Mouse (Mus musculus) limb, embryonic 10.5 days (tissue): Measurements from ENCODE around the gene Schip1. TPM values are rescaled to one million over a fixed set of nuclear protein-coding genes. Genes with fewer than 3 reads are reported as not detected.
"Not testable (repeated sequence)": the region's sequence is repeated elsewhere in the genome, so short reads cannot be mapped to it uniquely, and the experiment has no call there.

ENCODE experiments used
- DNase-seq: peaks from one replicate; pipeline ENCODE4 v3.0.0-alpha.2; 2017; ENCODE audit warnings: low spot score
- H3K27ac ChIP-seq: fragments of 300-500 bp; sonication (generic); 2 replicates; pipeline ENCODE4 v1.5.1; 2016; ENCODE audit warnings: mild to moderate bottlenecking
- H3K27me3 ChIP-seq: fragments of 300-500 bp; sonication (generic); 2 replicates; pipeline ENCODE4 v1.6.1; 2016; ENCODE audit warnings: low read depth, mild to moderate bottlenecking; ENCODE audit not compliant: poor library complexity, severe bottlenecking
- H3K36me3 ChIP-seq: fragments of 300-500 bp; sonication (generic); 2 replicates; pipeline ENCODE4 v1.6.1; 2016; ENCODE audit warnings: mild to moderate bottlenecking, moderate library complexity
- H3K4me1 ChIP-seq: fragments of 300-500 bp; sonication (generic); 2 replicates; pipeline ENCODE4 v1.6.1; 2016
- H3K4me3 ChIP-seq: fragments of 300-500 bp; sonication (generic); 2 replicates; pipeline ENCODE4 v1.5.1; 2016; ENCODE audit warnings: mild to moderate bottlenecking, moderate library complexity
- H3K9me3 ChIP-seq: fragments of 300-500 bp; sonication (generic); replicated peaks from 2 replicates; pipeline ENCODE4 v1.6.1; 2016; ENCODE audit warnings: mild to moderate bottlenecking
- WGBS: fragments of 180-500 bp; shearing (Covaris S2); methylation state at CpG from one replicate; pipeline ENCODE4 v1.1.7; 2016; 5-methylcytosine and 5-hydroxymethylcytosine counted together
- polyA plus RNA-seq: library from polyadenylated mRNA; unstranded; fragments of >200 nt; fragmentation: Nextera tagmentation; extraction: Ambion mirVana; gene quantifications from 2 replicates; pipeline ENCODE4 v1.2.1, GENCODE M21; 2016

Schip1 gene
- polyA plus RNA-seq, 1 experiment from 2014 or later = 28.9 TPM

DNA sequence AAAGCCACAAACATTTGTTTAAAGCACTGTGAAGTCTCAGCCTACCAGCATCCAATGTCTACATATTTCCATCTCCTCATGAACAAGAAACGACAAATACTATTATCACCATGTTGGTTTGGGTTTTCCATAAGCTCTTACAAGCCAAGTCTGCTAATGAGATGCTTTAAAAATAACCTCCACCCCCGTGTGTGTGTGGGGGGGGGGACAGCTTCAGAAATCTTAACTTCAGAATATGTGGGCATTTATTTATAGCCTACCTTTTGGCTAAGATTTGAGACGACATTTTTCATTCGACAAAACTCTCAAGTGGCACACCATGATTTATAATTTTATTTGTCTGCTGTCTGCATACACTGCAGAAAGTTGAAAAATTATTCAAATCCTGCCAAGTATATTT is 12.8 kb downstream of the Schip1 start:
- Histone ChIP-seq H3K27ac (no peak overlapping the region), H3K36me3 (no peaks in the 10 kb centered on the region), H3K4me3 (no peak overlapping the region), H3K27me3 (no peaks in the 10 kb centered on the region), H3K9me3 (no peaks in the 10 kb centered on the region), H3K4me1 (no peaks in the 10 kb centered on the region)
- no peak for DNase-seq
- 79% methylated on average over 4 of the region's 4 CpGs for WGBS

DNA sequence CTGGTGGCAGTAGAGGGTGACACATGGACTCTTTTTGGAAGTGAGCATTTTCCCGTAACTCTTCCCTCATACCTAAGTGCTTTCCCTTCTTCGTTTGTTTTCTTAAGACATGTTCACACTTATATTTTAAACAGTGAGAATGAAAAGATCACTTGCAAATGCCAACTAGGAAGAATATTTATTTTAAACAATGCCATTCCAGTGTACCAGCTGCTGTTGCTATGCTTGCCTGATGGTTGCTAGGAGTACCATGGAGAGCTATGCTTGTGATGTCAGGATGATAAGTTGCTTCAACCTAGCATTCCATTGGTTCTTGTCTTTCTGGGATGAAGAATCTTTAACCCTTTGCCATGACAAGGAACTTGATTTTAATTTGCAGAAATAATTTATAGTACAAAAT is 20.4 kb downstream of the Schip1 start:
- Histone ChIP-seq H3K27me3 (peaks cover 18% of the 10 kb centered on the region; the same call in 1 of the 2 replicates), H3K4me3 (no peak overlapping the region), H3K27ac (no peak overlapping the region), H3K4me1 (no peaks in the 10 kb centered on the region), H3K36me3 (no peaks in the 10 kb centered on the region), H3K9me3 (no peaks in the 10 kb centered on the region)
- 95% methylated on average over 2 of the region's 2 CpGs for WGBS
- no peak for DNase-seq

DNA sequence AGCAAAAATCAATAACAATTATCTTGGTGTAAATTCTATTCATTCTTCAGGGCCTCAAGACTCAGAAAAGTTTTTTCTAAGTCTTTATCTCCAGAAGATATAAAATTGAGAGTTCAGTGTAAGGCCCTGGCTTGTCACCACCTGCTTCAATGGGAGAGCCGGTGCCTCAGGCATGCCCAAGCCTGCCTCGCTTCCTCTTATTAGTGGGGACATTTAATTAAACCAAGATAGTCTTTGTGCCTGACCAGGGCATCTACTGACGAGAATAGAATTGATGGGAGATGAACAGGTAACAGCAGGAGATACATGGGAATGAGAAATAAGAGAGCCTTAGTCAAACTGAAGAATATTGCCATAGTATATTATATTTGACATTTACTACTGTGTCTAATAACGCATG is 27.5 kb downstream of the Schip1 start:
- no peaks in the 10 kb centered on the region for H3K9me3 ChIP-seq
- H3K27me3 ChIP-seq = peaks cover 69% of the 10 kb centered on the region
- 61% methylated on average over 4 of the region's 4 CpGs for WGBS
- no peak for DNase-seq
- H3K4me3 ChIP-seq = no peak overlapping the region
- peaks cover under 1% of the 10 kb centered on the region; the same call in 1 of the 2 replicates for H3K4me1 ChIP-seq
- H3K27ac ChIP-seq = no peak overlapping the region
- H3K36me3 ChIP-seq = no peaks in the 10 kb centered on the region

- H3K4me1 ChIP-seq = peaks cover 4% of the 10 kb centered on the region; the same call in 1 of the 2 replicates
- H3K4me3 ChIP-seq = no peak overlapping the region
- no peaks in the 10 kb centered on the region for H3K9me3 ChIP-seq
- no peak overlapping the region for H3K27ac ChIP-seq
- peaks cover 73% of the 10 kb centered on the region for H3K27me3 ChIP-seq
- no peaks in the 10 kb centered on the region for H3K36me3 ChIP-seq
- DNase-seq = no peak
- 57% methylated on average over 4 of the region's 4 CpGs for WGBS
Observed at GRCm38 (mm10) chr3:68096724-68097431, 32.3 kb downstream of the Schip1 start.

- WGBS = 90% methylated on average over 6 of the region's 6 CpGs
- H3K36me3 ChIP-seq, H3K27ac ChIP-seq, H3K4me1 ChIP-seq, H3K4me3 ChIP-seq, DNase-seq, H3K9me3 ChIP-seq: not testable (repeated sequence)
- peaks cover 54% of the 10 kb centered on the region for H3K27me3 ChIP-seq
Observed at GRCm38 (mm10) chr3:68099561-68099960, 35.0 kb downstream of the Schip1 start.

- H3K27ac ChIP-seq = no peak overlapping the region
- H3K4me3 ChIP-seq = no peak overlapping the region
- H3K4me1 ChIP-seq = peaks cover 4% of the 10 kb centered on the region; the same call in 1 of the 2 replicates
- WGBS = 77% methylated on average over 4 of the region's 4 CpGs
- no peak for DNase-seq
- peaks cover 47% of the 10 kb centered on the region for H3K27me3 ChIP-seq
- no peaks in the 10 kb centered on the region for H3K9me3 ChIP-seq
- no peaks in the 10 kb centered on the region for H3K36me3 ChIP-seq
Observed at GRCm38 (mm10) chr3:68101343-68101742, 36.7 kb downstream of the Schip1 start.

DNA sequence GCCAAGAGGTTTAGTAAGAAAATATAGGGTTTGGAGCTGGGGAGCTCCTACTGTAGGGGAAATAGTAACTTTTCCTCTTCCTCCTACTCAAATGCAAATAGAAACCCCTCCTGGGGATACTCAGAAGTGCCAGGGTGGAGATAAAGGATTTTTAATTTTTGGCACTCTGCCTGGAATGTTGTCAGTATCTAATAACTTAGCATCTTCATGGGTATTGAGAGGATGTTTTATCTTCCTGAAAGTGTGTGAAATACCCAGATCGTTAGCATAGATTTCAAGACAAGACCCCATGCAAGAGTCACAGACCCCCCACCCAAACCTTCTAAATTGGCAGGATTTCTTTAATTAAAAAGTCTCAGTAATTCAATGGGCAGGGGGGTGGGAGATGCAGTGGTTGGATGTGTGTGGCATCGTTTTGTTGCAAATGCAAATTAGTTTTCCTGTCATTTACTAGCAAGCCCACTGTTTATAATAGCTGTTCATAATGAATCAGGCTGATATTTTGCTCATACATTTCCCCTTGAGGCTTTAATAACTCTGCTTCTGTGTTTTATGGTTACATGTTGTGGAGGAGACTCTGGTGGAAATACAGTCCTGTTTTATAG is 40.6 kb downstream of the Schip1 start:
- no peaks in the 10 kb centered on the region for H3K36me3 ChIP-seq
- no peak overlapping the region for H3K27ac ChIP-seq
- H3K9me3 ChIP-seq = no peaks in the 10 kb centered on the region
- DNase-seq = no peak
- H3K27me3 ChIP-seq = peaks cover 36% of the 10 kb centered on the region
- WGBS = 90% methylated on average over 2 of the region's 2 CpGs
- no peak overlapping the region for H3K4me3 ChIP-seq
- peaks cover 5% of the 10 kb centered on the region for H3K4me1 ChIP-seq

DNA sequence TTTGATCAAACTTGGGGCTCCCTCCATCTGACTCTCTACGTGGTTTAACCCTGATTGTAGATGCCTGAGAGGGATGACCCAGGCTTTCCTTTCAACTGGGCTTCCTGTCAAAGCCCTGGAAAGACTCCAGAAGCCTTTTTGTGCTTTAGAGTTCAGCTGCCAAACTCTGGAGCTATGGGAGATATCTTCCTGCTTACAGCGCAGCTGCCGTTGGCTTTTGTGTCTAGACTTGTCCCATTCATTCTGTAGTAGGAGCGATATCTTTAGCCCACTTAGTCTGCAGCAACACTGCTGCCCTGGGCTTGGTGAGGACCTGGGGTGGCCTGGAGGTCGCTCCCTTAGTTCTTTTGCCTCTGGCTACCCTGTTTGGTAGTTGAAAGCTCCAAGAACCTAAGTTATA is 56.7 kb downstream of the Schip1 start:
- no peak for DNase-seq
- Histone ChIP-seq H3K9me3 (no peaks in the 10 kb centered on the region), H3K4me3 (no peak overlapping the region)

GRCm38 (mm10) chr3:68126284-68126856 is 61.8 kb downstream of the Schip1 start:
- Histone ChIP-seq H3K4me3 (no peak overlapping the region), H3K4me1 (no peaks in the 10 kb centered on the region), H3K27me3 (no peaks in the 10 kb centered on the region), H3K27ac (no peak overlapping the region), H3K9me3 (no peaks in the 10 kb centered on the region), H3K36me3 (no peaks in the 10 kb centered on the region)
- no peak for DNase-seq
- 74% methylated on average over 6 of the region's 6 CpGs for WGBS

More for the DNA sequence above, 56.7 kb downstream of the Schip1 start:
- Histone ChIP-seq H3K27ac (no peak overlapping the region), H3K36me3 (no peaks in the 10 kb centered on the region), H3K4me1 (no peaks in the 10 kb centered on the region), H3K27me3 (no peaks in the 10 kb centered on the region)
- 79% methylated on average over 5 of the region's 5 CpGs for WGBS

DNA sequence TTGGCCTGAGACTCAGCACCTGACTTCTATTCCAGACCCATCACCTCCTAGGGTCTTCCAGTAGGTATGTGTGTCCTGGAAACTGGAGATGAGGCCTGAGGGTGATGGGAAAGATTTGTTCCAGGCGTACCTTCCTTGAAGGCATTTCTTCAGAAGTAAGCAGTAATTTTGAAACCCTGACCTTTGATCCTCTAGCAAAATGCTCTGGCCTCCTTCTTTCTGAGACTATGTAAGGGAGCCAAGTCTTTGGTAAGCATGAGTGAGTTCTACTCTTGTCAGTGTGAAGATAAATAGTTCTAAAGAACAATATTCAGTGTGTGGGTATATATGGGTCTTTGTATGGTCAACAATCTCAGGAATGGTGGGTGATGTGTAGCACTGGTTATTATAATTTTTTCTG is 65.8 kb downstream of the Schip1 start:
- H3K9me3 ChIP-seq = no peaks in the 10 kb centered on the region
- H3K27me3 ChIP-seq = no peaks in the 10 kb centered on the region
- no peak overlapping the region for H3K4me3 ChIP-seq
- H3K4me1 ChIP-seq = no peaks in the 10 kb centered on the region
- no peak for DNase-seq
- no peaks in the 10 kb centered on the region for H3K36me3 ChIP-seq
- WGBS = 82% methylated on average over 1 of the region's 1 CpGs
- no peak overlapping the region for H3K27ac ChIP-seq

GRCm38 (mm10) chr3:68138833-68139627 is 74.4 kb downstream of the Schip1 start:
- H3K27me3 ChIP-seq = no peaks in the 10 kb centered on the region
- H3K27ac ChIP-seq = no peak overlapping the region
- no peak overlapping the region for H3K4me3 ChIP-seq
- H3K36me3 ChIP-seq = no peaks in the 10 kb centered on the region
- DNase-seq = no peak
- H3K9me3 ChIP-seq = no peaks in the 10 kb centered on the region
- 75% methylated on average over 5 of the region's 5 CpGs for WGBS
- no peaks in the 10 kb centered on the region for H3K4me1 ChIP-seq

GRCm38 (mm10) chr3:68150688-68151087 is 86.1 kb downstream of the Schip1 start:
- Histone ChIP-seq H3K4me1 (no peaks in the 10 kb centered on the region), H3K36me3 (no peaks in the 10 kb centered on the region), H3K27ac (no peak overlapping the region), H3K9me3 (no peaks in the 10 kb centered on the region), H3K4me3 (no peak overlapping the region), H3K27me3 (no peaks in the 10 kb centered on the region)
- 88% methylated on average over 8 of the region's 8 CpGs for WGBS
- DNase-seq = no peak

DNA sequence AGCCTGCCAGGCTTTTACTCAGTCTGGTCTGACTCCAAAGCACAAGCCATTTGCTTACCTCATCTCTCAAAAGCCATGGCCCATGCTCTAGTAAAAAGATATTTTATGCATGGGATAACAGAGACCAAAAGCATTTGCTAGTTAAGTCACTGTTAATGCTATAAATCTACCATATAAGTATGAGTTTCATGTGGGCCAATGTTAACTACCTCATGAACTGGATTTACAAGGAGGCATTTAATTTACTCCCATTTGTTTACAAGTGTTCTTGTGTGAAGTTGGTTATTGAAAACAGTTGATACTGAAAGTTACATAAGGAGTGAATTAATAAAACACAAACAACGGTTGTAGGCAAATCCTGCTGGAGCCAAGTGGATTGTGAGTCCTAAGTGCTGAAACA is 95.6 kb downstream of the Schip1 start:
- no peak for DNase-seq
- Histone ChIP-seq H3K4me1 (0 out of 2 replicates have a peak, but pooled peaks cover 4% of the 10 kb centered on the region), H3K27me3 (peaks cover 9% of the 10 kb centered on the region; the same call in 1 of the 2 replicates), H3K4me3 (no peak overlapping the region), H3K36me3 (no peaks in the 10 kb centered on the region), H3K27ac (no peak overlapping the region), H3K9me3 (no peaks in the 10 kb centered on the region)
- 46% methylated on average over 1 of the region's 1 CpGs for WGBS
